Comparison of ENCODE assay signal across 19 mouse cellular contexts in the genomic region with DNA sequence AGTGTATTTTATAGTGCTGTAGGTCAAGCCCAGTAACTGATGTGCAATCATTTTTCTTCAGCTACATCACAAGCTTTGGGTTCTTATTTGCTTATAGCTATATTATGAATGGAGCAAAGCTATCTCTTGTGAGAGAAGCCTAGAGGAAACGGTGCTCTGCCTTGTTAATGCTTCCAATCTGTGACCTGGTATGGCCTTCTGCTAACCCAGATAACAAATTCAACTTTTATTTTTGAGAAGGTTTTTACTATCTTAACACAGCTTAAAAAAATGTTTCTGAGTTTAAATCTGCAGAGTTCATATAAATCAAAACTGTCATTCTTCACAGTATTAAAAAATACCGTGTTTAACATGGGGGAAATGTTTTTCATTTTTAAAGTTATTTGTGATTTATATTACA. TPM values are rescaled to one million over a fixed set of nuclear protein-coding genes. Genes with fewer than 3 reads are reported as not detected.
"Had no signal": no experiment of that assay in that cellular context is flagged by ENCODE, and none has a peak within 500 bp of the region (broad histone marks: within the 10 kb centered on the region; RNA-seq: fewer than 3 reads in every experiment).

No protein-coding gene starts in this region.

- DNase-seq: retina, postnatal 1 day; right cerebral cortex, adult 18-20 months; right cerebral cortex, postnatal 14 days; right cerebral cortex, postnatal 25 days; right cerebral cortex, postnatal 4 days; spleen, adult 18-20 months; thymus, adult 18-20 months; thymus, adult 2 months; thymus, postnatal 14 days; thymus, postnatal 25 days; thymus, postnatal 36 days; thymus, postnatal 4 days had no signal

- H3K9me3 ChIP-seq: neural tube, embryonic 13.5 days; neural tube, embryonic 15.5 days; stomach, embryonic 15.5 days had no signal

- H3K27me3 ChIP-seq: neural tube, embryonic 13.5 days; neural tube, embryonic 15.5 days; stomach, embryonic 15.5 days had no signal

- H3K9ac ChIP-seq: neural tube, embryonic 13.5 days; neural tube, embryonic 15.5 days; stomach, embryonic 15.5 days had no signal

- H3K36me3 ChIP-seq: neural tube, embryonic 15.5 days had no signal

- H3K4me1 ChIP-seq: neural tube, embryonic 13.5 days; neural tube, embryonic 15.5 days; stomach, embryonic 15.5 days had no signal

- H3K4me3 ChIP-seq: neural tube, embryonic 13.5 days; neural tube, embryonic 15.5 days; stomach, embryonic 15.5 days had no signal

- H3K4me2 ChIP-seq: neural tube, embryonic 13.5 days; neural tube, embryonic 15.5 days; stomach, embryonic 15.5 days had no signal

- H3K27ac ChIP-seq: neural tube, embryonic 13.5 days; neural tube, embryonic 15.5 days; stomach, embryonic 15.5 days; stomach, postnatal 0 days had no signal

RNA-seq across cellular contexts. Expression of a gene that starts 59.5 kb away (rescaled TPM):
- total RNA-seq: neutrophil, adult 5-6 weeks had no signal
- polyA plus RNA-seq: small intestine, adult 2 months; spleen, adult 2 months had no signal
